Mouse (Mus musculus) liver, embryonic 13.5 days (tissue): ENCODE measurements around the gene Palm. TPM values are rescaled to one million over a fixed set of nuclear protein-coding genes. Genes with fewer than 3 reads are reported as not detected.

Experiments used
- ATAC-seq: fragments of 200-750 bp; cut with Nextera tagmentation; 2 replicates; pipeline ENCODE4 v1.8.0; 2017; ENCODE audit warnings: low read depth, mild to moderate bottlenecking, moderate number of reproducible peaks, moderate library complexity
- DNase-seq: peaks from one replicate; pipeline ENCODE4 v3.0.0; 2022
- H3K27ac ChIP-seq: fragments of 300-500 bp; sonication (generic); 2 replicates; pipeline ENCODE4 v1.5.1; 2015; ENCODE audit warnings: moderate library complexity, mild to moderate bottlenecking, inconsistent platforms
- H3K27me3 ChIP-seq: fragments of 300-500 bp; sonication (generic); 2 replicates; pipeline ENCODE4 v1.6.1; 2015; ENCODE audit warnings: mild to moderate bottlenecking, inconsistent platforms
- H3K36me3 ChIP-seq: fragments of 300-500 bp; sonication (generic); 2 replicates; pipeline ENCODE4 v1.6.1; 2015; ENCODE audit warnings: mild to moderate bottlenecking, inconsistent platforms
- H3K4me1 ChIP-seq: fragments of 300-500 bp; sonication (generic); replicated peaks from 2 replicates; pipeline ENCODE4 v1.6.1; 2015; ENCODE audit warnings: inconsistent platforms
- H3K4me2 ChIP-seq: fragments of 300-500 bp; sonication (generic); 2 replicates; pipeline ENCODE4 v1.6.1; 2015; ENCODE audit warnings: inconsistent platforms, mild to moderate bottlenecking, moderate library complexity
- H3K4me3 ChIP-seq: fragments of 300-500 bp; sonication (generic); replicated peaks from 2 replicates; pipeline ENCODE4 v1.5.1; 2015; ENCODE audit warnings: mild to moderate bottlenecking, inconsistent platforms
- H3K9ac ChIP-seq: fragments of 300-500 bp; sonication (generic); 2 replicates; pipeline ENCODE4 v1.6.1; 2015; ENCODE audit warnings: mild to moderate bottlenecking, inconsistent platforms
- H3K9me3 ChIP-seq: fragments of 300-500 bp; sonication (generic); replicated peaks from 2 replicates; pipeline ENCODE4 v1.6.1; 2016; ENCODE audit warnings: inconsistent platforms
- WGBS: fragments of 180-500 bp; shearing (Covaris S2); methylation state at CpG from one replicate; pipeline ENCODE4 v1.1.7; 2015; ENCODE audit not compliant: insufficient replicate concordance; 5-methylcytosine and 5-hydroxymethylcytosine counted together
- microRNA-seq: library from miRNA; unstranded; fragments of <30 nt; microRNA quantifications from one replicate; pipeline ENCODE4, GENCODE M21; 2016
- polyA plus RNA-seq: library from polyadenylated mRNA; unstranded; fragments of >200 nt; fragmentation: Nextera tagmentation; extraction: Ambion mirVana; gene quantifications from 2 replicates; pipeline ENCODE4 v1.2.1, GENCODE M21; 2015

The Palm gene
- polyA plus RNA-seq, 1 experiment from 2014 or later: 7.4 TPM

GRCm38 (mm10) chr10:79865801-79866295, 72.5 kb downstream of the Palm start:
- Histone ChIP-seq H3K4me1 (peaks cover 9% of the 10 kb centered on the region), H3K27me3 (no peaks in the 10 kb centered on the region), H3K9me3 (no peaks in the 10 kb centered on the region), H3K9ac (no peak overlapping the region), H3K4me3 (no peak overlapping the region), H3K27ac (no peak overlapping the region), H3K4me2 (no peak overlapping the region), H3K36me3 (peaks cover 46% of the 10 kb centered on the region)
- 62% methylated on average over 19 of the region's 19 CpGs for WGBS
- ATAC-seq: no peak
- DNase-seq: no peak

- Histone ChIP-seq H3K9me3 (no peaks in the 10 kb centered on the region), H3K27me3 (no peaks in the 10 kb centered on the region), H3K36me3 (peaks cover 38% of the 10 kb centered on the region), H3K4me1 (peaks cover 9% of the 10 kb centered on the region; the same call in 1 of the 2 replicates), H3K27ac (no peak overlapping the region), H3K9ac (no peak overlapping the region), H3K4me3 (no peak overlapping the region), H3K4me2 (no peak overlapping the region)
- 80% methylated on average over 11 of the region's 11 CpGs for WGBS
- ATAC-seq: no peak
- no peak for DNase-seq
Observed at GRCm38 (mm10) chr10:79866601-79867000, 73.2 kb downstream of the Palm start.

Small RNA genes within 50 kb of the gene (microRNA-seq; reads per million reads assigned to microRNA genes)
- not detected for gene Mir6910

Other genes with a start within 250 kb of the Palm start
- 11.2 and 11.7 TPM in 2 replicates for gene Mier2, start 238.4 kb upstream of the Palm start, polyA plus RNA-seq
- gene Theg, start 206.2 kb upstream of the Palm start, polyA plus RNA-seq: not detected in 2 replicates
- not detected in 2 replicates for gene C2cd4c, start 179.5 kb upstream of the Palm start, polyA plus RNA-seq
- gene Shc2, start 155.7 kb upstream of the Palm start, polyA plus RNA-seq: 0.28 and 0.29 TPM in 2 replicates
- not detected in 2 replicates for gene Odf3l2, start 147.8 kb upstream of the Palm start, polyA plus RNA-seq
- 0.24 and 0.27 TPM in 2 replicates for gene Madcam1, start 129.0 kb upstream of the Palm start, polyA plus RNA-seq
- 25.3 and 27.5 TPM in 2 replicates for gene Tpgs1, start 124.2 kb upstream of the Palm start, polyA plus RNA-seq
- gene Cdc34, start 111.4 kb upstream of the Palm start, polyA plus RNA-seq: 164 and 166 TPM in 2 replicates
- gene Gzmm, start 104.6 kb upstream of the Palm start, polyA plus RNA-seq: 0.22 and 0.32 TPM in 2 replicates
- 903 and 946 TPM in 2 replicates for gene Bsg, start 89.1 kb upstream of the Palm start, polyA plus RNA-seq
- gene Hcn2, start 76.9 kb upstream of the Palm start, polyA plus RNA-seq: not detected in 2 replicates
- gene Polrmt, start 47.0 kb upstream of the Palm start, polyA plus RNA-seq: 20.0 and 20.8 TPM in 2 replicates
- not detected in 2 replicates for gene Fgf22, start 38.5 kb upstream of the Palm start, polyA plus RNA-seq
- 43.7 and 48.5 TPM in 2 replicates for gene Rnf126, start 26.6 kb upstream of the Palm start, polyA plus RNA-seq
- gene Fstl3, start 16.3 kb upstream of the Palm start, polyA plus RNA-seq: 0.58 and 0.68 TPM in 2 replicates
- gene Prss57, start 2.6 kb upstream of the Palm start, polyA plus RNA-seq: 2.6 and 3.2 TPM in 2 replicates
- 0.25 and 0.75 TPM in 2 replicates for gene Misp, start 27.4 kb downstream of the Palm start, polyA plus RNA-seq
- 136 and 175 TPM in 2 replicates for gene Ptbp1, start 60.9 kb downstream of the Palm start, polyA plus RNA-seq
- gene Prtn3, start 80.9 kb downstream of the Palm start, polyA plus RNA-seq: 54.8 and 64.6 TPM in 2 replicates
- 5.7 and 5.8 TPM in 2 replicates for gene Plppr3, start 81.1 kb downstream of the Palm start, polyA plus RNA-seq
- 47.1 and 59.3 TPM in 2 replicates for gene Elane, start 92.7 kb downstream of the Palm start, polyA plus RNA-seq
- gene Cfd, start 97.3 kb downstream of the Palm start, polyA plus RNA-seq: not detected in 2 replicates
- 16.9 and 19.0 TPM in 2 replicates for gene Med16, start 115.4 kb downstream of the Palm start, polyA plus RNA-seq
- 11.3 TPM in 1 of 2 replicates, not detected in the other for gene Gm26602, start 117.3 kb downstream of the Palm start, polyA plus RNA-seq
- gene Kiss1r, start 123.4 kb downstream of the Palm start, polyA plus RNA-seq: 0.19 and 0.28 TPM in 2 replicates
- gene R3hdm4, start 127.6 kb downstream of the Palm start, polyA plus RNA-seq: 63.0 and 63.8 TPM in 2 replicates
- gene Arid3a, start 133.5 kb downstream of the Palm start, polyA plus RNA-seq: 5.4 and 5.7 TPM in 2 replicates
- gene Wdr18, start 166.6 kb downstream of the Palm start, polyA plus RNA-seq: 78.2 and 83.0 TPM in 2 replicates
- 0.07 and 0.10 TPM in 2 replicates for gene Grin3b, start 177.1 kb downstream of the Palm start, polyA plus RNA-seq
- 8.2 TPM in 2 replicates for gene Tmem259, start 190.8 kb downstream of the Palm start, polyA plus RNA-seq
- gene Cnn2, start 195.0 kb downstream of the Palm start, polyA plus RNA-seq: 45.8 and 49.6 TPM in 2 replicates
- gene Abca7, start 202.9 kb downstream of the Palm start, polyA plus RNA-seq: 6.3 and 7.4 TPM in 2 replicates
- 14.3 and 14.9 TPM in 2 replicates for gene Arhgap45, start 223.1 kb downstream of the Palm start, polyA plus RNA-seq
- 120 and 122 TPM in 2 replicates for gene Polr2e, start 246.2 kb downstream of the Palm start, polyA plus RNA-seq